Mouse (Mus musculus) liver, adult 2 months (tissue): ENCODE measurements around the gene 1700016D06Rik. TPM values are rescaled to one million over a fixed set of nuclear protein-coding genes. Genes with fewer than 3 reads are reported as not detected.

ENCODE experiments used
- DNase-seq: peaks from one replicate; pipeline ENCODE4 v3.0.0-alpha.2; 2011; ENCODE audit warnings: low read depth, low spot score; ENCODE audit errors: extremely low read depth
- H3K27ac ChIP-seq: fragments of 200-500 bp; replicated peaks from 2 replicates; pipeline ENCODE4 v1.5.1; 2012; ENCODE audit warnings: low read depth, mild to moderate bottlenecking, control low read depth, inconsistent platforms, low read length; ENCODE audit not compliant: insufficient read depth
- H3K27me3 ChIP-seq: fragments of 200-500 bp; 2 replicates; pipeline ENCODE4 v1.6.1; 2012; ENCODE audit warnings: mild to moderate bottlenecking, moderate library complexity, low read length, inconsistent platforms; ENCODE audit not compliant: control insufficient read depth, insufficient read depth
- H3K36me3 ChIP-seq: fragments of 200-500 bp; 2 replicates; pipeline ENCODE4 v1.6.1; 2012; ENCODE audit warnings: low read length, inconsistent platforms; ENCODE audit not compliant: control insufficient read depth, insufficient read depth
- H3K4me1 ChIP-seq: fragments of 200-500 bp; 2 replicates; pipeline ENCODE4 v1.6.1; 2011; ENCODE audit warnings: low read length; ENCODE audit not compliant: control insufficient read depth, insufficient read depth
- H3K4me3 ChIP-seq: fragments of 200-500 bp; 2 replicates; pipeline ENCODE4 v1.5.1; 2011; ENCODE audit warnings: low read depth, mild to moderate bottlenecking, control low read depth, low read length, moderate library complexity; ENCODE audit not compliant: insufficient read depth
- H3K79me2 ChIP-seq: fragments of 200-500 bp; 2 replicates; pipeline ENCODE4 v1.6.1; 2012; ENCODE audit warnings: inconsistent platforms, mild to moderate bottlenecking, low read length, moderate library complexity; ENCODE audit not compliant: control insufficient read depth, insufficient read depth
- H3K9ac ChIP-seq: fragments of 200-500 bp; 2 replicates; pipeline ENCODE4 v1.6.1; 2012; ENCODE audit warnings: low read depth, mild to moderate bottlenecking, control low read depth, inconsistent platforms, low read length
- CTCF ChIP-seq: fragments of 200-500 bp; IDR thresholded peaks from 2 replicates; pipeline ENCODE4 v1.5.1; 2011; ENCODE audit warnings: low read depth, low read length, control low read depth
- POLR2A ChIP-seq: fragments of 200-500 bp; IDR thresholded peaks from 2 replicates; pipeline ENCODE4 v1.6.1; 2011; ENCODE audit warnings: low read length, control low read depth; ENCODE audit not compliant: insufficient read depth; ENCODE audit errors: extremely low read depth
- WGBS: fragments of 180-500 bp; shearing (Covaris S2); methylation state at CpG from one replicate; pipeline ENCODE4 v1.1.7; 2018; 5-methylcytosine and 5-hydroxymethylcytosine counted together
- polyA plus RNA-seq: library from polyadenylated mRNA; depleted of rRNA; stranded (reverse); fragments of >200 nt; gene quantifications from 2 replicates; pipeline ENCODE4 v1.2.3, GENCODE M21; 2012
- total RNA-seq: library from RNA; depleted of rRNA; stranded (reverse); fragments of >200 nt; gene quantifications from 2 replicates; pipeline ENCODE4 v1.2.3, GENCODE M21; 2014

Gene 1700016D06Rik
- total and polyA plus RNA-seq, 2 experiments: not detected

GRCm38 (mm10) chr8:11737096-11737495, 36.2 kb upstream of the 1700016D06Rik start:
- H3K27me3 ChIP-seq: no peaks in the 10 kb centered on the region
- peaks cover 13% of the 10 kb centered on the region for H3K4me1 ChIP-seq
- TF ChIP-seq POLR2A (no peak), CTCF (no peak)
- no peak overlapping the region for H3K9ac ChIP-seq
- no peak overlapping the region for H3K27ac ChIP-seq
- H3K4me3 ChIP-seq: no peak overlapping the region
- peaks cover 25% of the 10 kb centered on the region; the same call in 1 of the 2 replicates for H3K79me2 ChIP-seq
- peak; percentile 71 for DNase-seq
- WGBS: 43% methylated on average over 6 of the region's 6 CpGs
- H3K36me3 ChIP-seq: no peaks in the 10 kb centered on the region

- Histone ChIP-seq H3K4me3 (no peak overlapping the region), H3K27me3 (no peaks in the 10 kb centered on the region), H3K36me3 (no peaks in the 10 kb centered on the region), H3K4me1 (peaks cover 12% of the 10 kb centered on the region), H3K79me2 (peaks cover 21% of the 10 kb centered on the region; the same call in 1 of the 2 replicates), H3K27ac (no peak overlapping the region), H3K9ac (no peak overlapping the region)
- WGBS: 18% methylated on average over 15 of the region's 15 CpGs
- DNase-seq: peak; percentile 74
- TF ChIP-seq CTCF: peak; percentile 38
- no peak for TF ChIP-seq POLR2A
Observed at GRCm38 (mm10) chr8:11735672-11736235, 34.9 kb upstream of the 1700016D06Rik start.

- Histone ChIP-seq H3K27me3 (no peaks in the 10 kb centered on the region), H3K79me2 (peaks cover 21% of the 10 kb centered on the region; the same call in 1 of the 2 replicates), H3K4me1 (peaks cover 16% of the 10 kb centered on the region), H3K27ac (peak overlapping the region; percentile 28), H3K4me3 (no peak overlapping the region), H3K9ac (peak overlapping the region; percentile 1; the same call in 1 of the 2 replicates), H3K36me3 (no peaks in the 10 kb centered on the region)
- TF ChIP-seq CTCF (no peak), POLR2A (no peak)
- peak; percentile 78 for DNase-seq
- WGBS: 40% methylated on average over 12 of the region's 12 CpGs
Observed at GRCm38 (mm10) chr8:11730271-11730940, 29.5 kb upstream of the 1700016D06Rik start.

- TF ChIP-seq CTCF (no peak), POLR2A (peak; percentile 38; the same call in 1 of the 2 replicates)
- H3K27ac ChIP-seq: peak overlapping the region; percentile 83
- no peaks in the 10 kb centered on the region for H3K27me3 ChIP-seq
- H3K4me3 ChIP-seq: peak overlapping the region; percentile 97
- 2% methylated on average over 61 of the region's 61 CpGs for WGBS
- peak; percentile 91 for DNase-seq
- H3K4me1 ChIP-seq: peaks cover 13% of the 10 kb centered on the region
- H3K79me2 ChIP-seq: peaks cover 8% of the 10 kb centered on the region; the same call in 1 of the 2 replicates
- H3K36me3 ChIP-seq: no peaks in the 10 kb centered on the region
- H3K9ac ChIP-seq: peak overlapping the region; percentile 99
Observed at GRCm38 (mm10) chr8:11728482-11729295, 27.8 kb upstream of the 1700016D06Rik start.

GRCm38 (mm10) chr8:11727651-11728481, 27.0 kb upstream of the 1700016D06Rik start, which contains the start of gene Arhgef7:
Arhgef7 (plus strand) TSS chr8:11727721.
- TF ChIP-seq POLR2A (0 out of 2 replicates have a peak, but pooled peaks have one; percentile 19), CTCF (no peak)
- 3% methylated on average over 119 of the region's 127 CpGs for WGBS
- Histone ChIP-seq H3K4me1 (peaks cover 13% of the 10 kb centered on the region), H3K27ac (peak within 1 kb of the TSS; percentile 83), H3K9ac (peak within 1 kb of the TSS; percentile 99), H3K27me3 (no peaks in the 10 kb centered on the region), H3K36me3 (no peaks in the 10 kb centered on the region), H3K79me2 (peaks cover 8% of the 10 kb centered on the region; the same call in 1 of the 2 replicates), H3K4me3 (peak within 1 kb of the TSS; percentile 97)
- DNase-seq: peak; percentile 36
